1 mouse cellular context compared by ENCODE assay signal in the genomic region with DNA sequence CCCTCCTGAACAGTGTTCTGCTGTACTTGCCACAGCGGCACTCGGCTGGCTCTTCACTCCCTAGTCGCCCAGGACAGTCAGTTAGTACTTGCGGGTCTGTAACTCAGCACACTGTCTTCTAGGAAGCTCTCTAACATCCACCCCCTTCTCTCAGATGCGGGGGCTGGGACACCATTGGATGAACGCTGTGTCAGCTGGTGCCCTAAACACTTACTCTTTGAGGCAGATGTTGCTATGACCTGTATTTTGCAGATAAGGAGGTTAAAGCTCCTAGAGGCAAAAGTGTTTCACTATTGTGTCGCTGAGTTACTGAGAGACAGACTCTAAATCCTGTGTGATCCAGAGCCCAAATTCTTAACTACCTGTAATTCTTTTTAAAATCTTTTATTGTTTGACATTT.
TF ChIP-seq lines count a peak whose summit lies in the region.

No protein-coding gene starts in this region.

TF ChIP-seq in MEL, 35 proteins besides CTCF, POLR2A, EP300 and RAD21 (continued from another document):
- no peak for TF ChIP-seq MEF2A (IDR thresholded peaks at IDR 0.05; ENCODE audit: extremely low read depth, insufficient replicate concordance, low read depth, low read length, poor library complexity, severe bottlenecking)
- TF ChIP-seq RCOR1 (IDR thresholded peaks at IDR 0.05; ENCODE audit: low read depth, low read length): no peak
- peak; percentile 77 for TF ChIP-seq GATA1 (IDR thresholded peaks at IDR 0.05; ENCODE audit: low read depth, low read length)
- no peak for TF ChIP-seq KAT2A (conservative IDR thresholded peaks at IDR 0.05; ENCODE audit: low read depth, low read length)
TF ChIP-seq in MEL: peak in this region for 10.
